Mouse (Mus musculus) midbrain, embryonic 11.5 days (tissue): ENCODE results near the gene Bola3. TPM values are rescaled to one million over a fixed set of nuclear protein-coding genes. Genes with fewer than 3 reads are reported as not detected.

Experiments used
- ATAC-seq: fragments of 200-750 bp; cut with Nextera tagmentation; 2 replicates; pipeline ENCODE4 v1.8.0; 2017; ENCODE audit warnings: moderate TSS enrichment, moderate library complexity; ENCODE audit not compliant: low FRiP score
- DNase-seq: peaks from one replicate; pipeline ENCODE4 v3.0.0; 2015; ENCODE audit warnings: low spot score; ENCODE audit errors: missing footprints
- H3K27ac ChIP-seq: fragments of 300-500 bp; sonication (generic); 2 replicates; pipeline ENCODE4 v1.5.1; 2014; ENCODE audit warnings: low read depth, low read length
- H3K27me3 ChIP-seq: fragments of 300-500 bp; sonication (generic); 2 replicates; pipeline ENCODE4 v1.6.1; 2014; ENCODE audit warnings: mild to moderate bottlenecking, low read length, moderate library complexity, mixed read lengths; ENCODE audit not compliant: control insufficient read depth, insufficient read depth
- H3K36me3 ChIP-seq: fragments of 300-500 bp; sonication (generic); 2 replicates; pipeline ENCODE4 v1.6.1; 2014; ENCODE audit warnings: mild to moderate bottlenecking, low read length, moderate library complexity, mixed read lengths; ENCODE audit not compliant: control insufficient read depth, insufficient read depth
- H3K4me1 ChIP-seq: fragments of 300-500 bp; sonication (generic); 2 replicates; pipeline ENCODE4 v1.6.1; 2014; ENCODE audit warnings: low read length; ENCODE audit not compliant: control insufficient read depth, insufficient read depth
- H3K4me2 ChIP-seq: fragments of 300-500 bp; sonication (generic); 2 replicates; pipeline ENCODE4 v1.6.1; 2014; ENCODE audit warnings: mild to moderate bottlenecking, moderate library complexity
- H3K4me3 ChIP-seq: fragments of 300-500 bp; sonication (generic); 2 replicates; pipeline ENCODE4 v1.5.1; 2014; ENCODE audit warnings: low read depth, low read length
- H3K9ac ChIP-seq: fragments of 300-500 bp; sonication (generic); 2 replicates; pipeline ENCODE4 v1.6.1; 2014; ENCODE audit warnings: low read length
- H3K9me3 ChIP-seq: fragments of 300-500 bp; sonication (generic); 2 replicates; pipeline ENCODE4 v1.6.1; 2016; ENCODE audit warnings: low read length; ENCODE audit not compliant: control insufficient read depth
- WGBS: fragments of 180-500 bp; shearing (Covaris S2); extraction: QIAGEN DNeasy Blood & Tissue Kit; methylation state at CpG from one replicate; pipeline ENCODE4 v1.1.7; 2014; 5-methylcytosine and 5-hydroxymethylcytosine counted together
- polyA plus RNA-seq: library from polyadenylated mRNA; unstranded; fragments of >200 nt; fragmentation: Nextera tagmentation; extraction: Ambion mirVana; gene quantifications from 2 replicates; pipeline ENCODE4 v1.2.1, GENCODE M21; 2014

Gene Bola3
- polyA plus RNA-seq, 1 experiment from 2014 or later = 144 TPM

DNA sequence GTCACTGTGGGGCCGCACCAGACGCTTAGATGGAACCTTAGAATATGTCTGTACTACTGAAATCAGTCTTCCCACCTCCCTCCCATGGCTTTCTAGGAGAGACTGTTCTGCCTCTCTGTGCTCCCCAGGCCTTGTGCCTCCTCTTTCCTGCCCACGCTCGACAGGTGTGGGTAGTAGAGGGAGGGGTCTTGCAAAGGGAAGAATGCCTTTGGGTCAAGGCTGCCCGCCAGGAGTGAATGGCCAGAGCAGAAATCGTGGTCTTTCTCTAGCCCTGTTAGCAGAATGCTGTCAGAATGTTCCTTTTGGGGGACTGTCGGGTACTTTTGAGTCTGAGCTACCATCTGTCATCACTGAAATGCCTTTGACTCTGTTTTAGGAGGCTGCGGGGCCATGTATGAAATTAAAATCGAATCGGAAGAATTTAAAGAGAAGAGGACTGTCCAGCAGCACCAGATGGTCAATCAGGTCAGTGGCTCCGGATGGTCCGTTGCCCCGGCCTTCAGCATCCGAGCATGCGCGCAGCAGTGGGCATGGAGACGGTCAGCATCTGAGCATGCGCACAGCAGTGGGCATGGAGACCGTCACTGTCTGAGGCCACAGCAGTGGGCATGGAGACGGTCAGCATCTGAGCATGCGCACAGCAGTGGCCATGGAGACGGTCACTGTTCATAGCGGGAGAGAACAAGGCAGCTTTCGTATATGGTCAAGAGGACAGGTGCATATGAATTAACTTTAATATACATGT is 3.9 kb downstream of the Bola3 start:
- DNase-seq (no peak), ATAC-seq (no peak)
- Histone ChIP-seq H3K4me2 (no peak overlapping the region), H3K4me3 (no peak overlapping the region), H3K36me3 (no peaks in the 10 kb centered on the region), H3K4me1 (peaks cover 7% of the 10 kb centered on the region), H3K27me3 (no peaks in the 10 kb centered on the region), H3K9me3 (no peaks in the 10 kb centered on the region), H3K9ac (no peak overlapping the region), H3K27ac (no peak overlapping the region)
- WGBS = 93% methylated on average over 24 of the region's 24 CpGs

DNA sequence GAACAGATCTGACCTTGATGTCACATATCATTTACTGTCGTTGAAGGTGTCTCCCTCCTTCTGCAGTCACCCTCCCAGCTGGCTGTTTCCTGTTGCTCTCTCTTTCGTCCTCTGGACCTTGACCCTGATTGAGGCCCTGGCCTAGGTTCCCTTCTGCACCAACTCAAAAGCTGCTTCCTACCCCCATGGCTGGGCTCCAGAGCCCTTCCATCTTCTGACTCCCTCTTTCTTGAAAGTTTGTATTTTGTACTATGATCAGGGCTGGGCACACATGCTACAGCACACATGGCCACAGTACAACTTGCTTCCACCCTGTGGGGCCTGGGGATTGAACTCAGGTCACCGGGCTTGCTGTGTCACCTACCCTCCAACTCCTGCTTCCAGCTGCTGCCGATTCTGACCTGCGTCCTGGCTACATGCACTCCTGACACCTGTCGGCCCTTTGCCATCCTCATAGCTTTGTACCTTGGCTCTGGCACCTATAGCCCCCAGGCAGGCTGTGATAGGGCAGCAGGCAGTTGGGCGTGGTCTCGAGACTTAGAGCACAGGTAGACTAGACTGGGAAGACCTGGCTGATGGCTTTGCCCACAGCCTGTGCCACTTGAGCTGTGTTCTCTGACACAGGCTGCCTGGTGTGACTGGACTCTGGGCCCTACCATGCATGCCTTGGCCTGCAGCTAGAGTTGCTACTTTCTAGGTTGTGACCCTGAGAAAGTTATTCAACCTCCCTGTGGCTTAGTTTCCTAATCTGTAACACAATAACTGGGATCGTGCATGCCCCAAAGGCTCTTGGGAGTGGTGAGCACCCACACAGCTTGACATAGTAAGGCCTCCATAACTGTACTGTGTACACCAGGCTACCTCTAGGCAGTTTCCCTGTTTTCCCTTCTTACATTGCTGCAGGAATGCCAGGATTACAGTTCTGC is 6.2 kb downstream of the Bola3 start:
- H3K36me3 ChIP-seq = no peaks in the 10 kb centered on the region
- DNase-seq (no peak), ATAC-seq (no peak)
- no peak overlapping the region for H3K4me2 ChIP-seq
- peaks cover 3% of the 10 kb centered on the region for H3K4me1 ChIP-seq
- H3K9ac ChIP-seq = no peak overlapping the region
- no peak overlapping the region for H3K27ac ChIP-seq
- H3K9me3 ChIP-seq = no peaks in the 10 kb centered on the region
- H3K27me3 ChIP-seq = no peaks in the 10 kb centered on the region
- WGBS = 89% methylated on average over 9 of the region's 9 CpGs
- H3K4me3 ChIP-seq = no peak overlapping the region

DNA sequence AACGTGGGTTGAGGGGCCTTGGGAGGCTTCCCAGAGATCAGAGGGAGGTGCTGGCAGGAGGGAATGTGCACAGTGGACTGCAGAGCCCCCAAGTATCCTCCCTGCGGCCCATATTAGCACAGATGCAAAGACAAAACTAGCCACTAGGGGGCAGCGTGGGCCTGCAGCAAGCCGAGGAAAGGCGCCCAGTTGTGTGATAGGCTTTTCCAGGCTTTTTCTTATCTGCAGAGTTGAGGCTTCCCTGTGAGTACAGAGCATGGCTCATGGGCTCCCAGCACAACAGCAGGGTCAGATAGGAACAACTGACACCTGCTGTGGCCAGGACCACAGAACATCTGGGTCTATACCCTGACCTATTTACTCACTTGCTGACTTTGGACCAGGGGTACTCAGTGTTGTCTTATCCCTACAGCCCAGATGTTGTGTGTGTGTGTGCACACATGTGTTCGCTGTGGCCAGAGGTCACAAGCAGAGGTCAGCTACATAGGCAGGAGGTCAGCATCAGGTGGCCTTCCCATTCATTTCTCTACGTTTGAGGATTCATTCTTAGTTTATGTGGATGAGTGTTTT is 7.7 kb downstream of the Bola3 start:
- DNase-seq (peak; percentile 98), ATAC-seq (peak; percentile 65; the same call in 1 of the 2 replicates)
- Histone ChIP-seq H3K4me3 (no peak overlapping the region), H3K4me2 (no peak overlapping the region), H3K4me1 (no peaks in the 10 kb centered on the region), H3K9me3 (no peaks in the 10 kb centered on the region), H3K36me3 (no peaks in the 10 kb centered on the region), H3K9ac (no peak overlapping the region), H3K27me3 (no peaks in the 10 kb centered on the region), H3K27ac (no peak overlapping the region)
- WGBS = 20% methylated on average over 7 of the region's 7 CpGs

DNA sequence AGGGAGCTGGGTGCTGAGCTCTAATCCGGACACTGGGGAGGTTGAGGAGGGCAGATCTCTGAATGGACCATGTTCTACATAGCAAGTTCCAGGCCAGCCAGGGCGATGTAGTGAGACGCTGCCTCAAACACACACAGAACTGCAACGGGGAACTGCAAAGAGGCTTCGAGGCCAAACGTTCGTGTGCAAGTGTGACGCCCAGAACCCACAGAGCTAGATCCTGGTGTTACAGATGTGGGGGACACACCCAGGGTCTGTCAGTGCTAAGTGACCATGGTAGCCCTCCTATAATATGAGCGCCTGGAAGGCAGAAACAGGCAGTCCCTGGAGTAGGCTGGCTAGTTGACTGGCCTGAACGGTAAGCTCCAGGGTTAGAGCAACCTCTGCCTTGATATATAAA is 8.5 kb downstream of the Bola3 start:
- Histone ChIP-seq H3K4me2 (no peak overlapping the region), H3K9me3 (no peaks in the 10 kb centered on the region), H3K4me1 (no peaks in the 10 kb centered on the region), H3K4me3 (no peak overlapping the region), H3K9ac (no peak overlapping the region), H3K36me3 (no peaks in the 10 kb centered on the region), H3K27ac (no peak overlapping the region), H3K27me3 (no peaks in the 10 kb centered on the region)
- DNase-seq (no peak), ATAC-seq (no peak)
- 90% methylated on average over 10 of the region's 10 CpGs for WGBS

GRCm38 (mm10) chr6:83361523-83362248 is 12.7 kb downstream of the Bola3 start:
- H3K9ac ChIP-seq = no peak overlapping the region
- no peaks in the 10 kb centered on the region for H3K36me3 ChIP-seq
- no peaks in the 10 kb centered on the region for H3K9me3 ChIP-seq
- H3K4me2 ChIP-seq = no peak overlapping the region
- no peak overlapping the region for H3K4me3 ChIP-seq
- H3K4me1 ChIP-seq = no peaks in the 10 kb centered on the region
- WGBS = 89% methylated on average over 11 of the region's 11 CpGs
- no peak overlapping the region for H3K27ac ChIP-seq
- H3K27me3 ChIP-seq = no peaks in the 10 kb centered on the region
- ATAC-seq (no peak), DNase-seq (no peak)

DNA sequence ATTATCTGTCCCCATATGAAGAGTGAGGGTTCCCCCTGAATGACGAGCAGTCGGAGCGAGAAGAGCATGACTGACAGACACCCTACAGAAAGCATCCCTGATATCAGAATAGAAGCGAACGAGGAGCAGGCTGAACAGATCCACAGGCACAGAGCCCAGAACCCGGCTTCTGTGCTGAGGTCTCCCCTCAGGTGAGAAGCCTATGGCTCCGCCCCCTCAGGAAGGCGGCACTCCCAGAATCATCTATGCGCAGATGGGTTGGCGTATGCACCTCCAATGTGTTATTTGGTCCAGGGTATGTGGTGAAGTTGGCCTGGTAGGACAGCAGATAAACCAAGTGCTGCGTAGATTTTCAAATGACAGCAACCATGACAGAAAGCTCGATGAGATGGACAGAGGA is 14.1 kb downstream of the Bola3 start:
- H3K4me1 ChIP-seq = no peaks in the 10 kb centered on the region
- no peak overlapping the region for H3K9ac ChIP-seq
- 0 out of 2 replicates have a peak, but pooled peaks cover 2% of the 10 kb centered on the region for H3K36me3 ChIP-seq
- H3K27ac ChIP-seq = no peak overlapping the region
- ATAC-seq = no peak
- no peaks in the 10 kb centered on the region for H3K27me3 ChIP-seq
- no peak overlapping the region for H3K4me3 ChIP-seq
- 90% methylated on average over 12 of the region's 12 CpGs for WGBS
- H3K4me2 ChIP-seq = no peak overlapping the region
- no peaks in the 10 kb centered on the region for H3K9me3 ChIP-seq
- DNase-seq = no peak

DNA sequence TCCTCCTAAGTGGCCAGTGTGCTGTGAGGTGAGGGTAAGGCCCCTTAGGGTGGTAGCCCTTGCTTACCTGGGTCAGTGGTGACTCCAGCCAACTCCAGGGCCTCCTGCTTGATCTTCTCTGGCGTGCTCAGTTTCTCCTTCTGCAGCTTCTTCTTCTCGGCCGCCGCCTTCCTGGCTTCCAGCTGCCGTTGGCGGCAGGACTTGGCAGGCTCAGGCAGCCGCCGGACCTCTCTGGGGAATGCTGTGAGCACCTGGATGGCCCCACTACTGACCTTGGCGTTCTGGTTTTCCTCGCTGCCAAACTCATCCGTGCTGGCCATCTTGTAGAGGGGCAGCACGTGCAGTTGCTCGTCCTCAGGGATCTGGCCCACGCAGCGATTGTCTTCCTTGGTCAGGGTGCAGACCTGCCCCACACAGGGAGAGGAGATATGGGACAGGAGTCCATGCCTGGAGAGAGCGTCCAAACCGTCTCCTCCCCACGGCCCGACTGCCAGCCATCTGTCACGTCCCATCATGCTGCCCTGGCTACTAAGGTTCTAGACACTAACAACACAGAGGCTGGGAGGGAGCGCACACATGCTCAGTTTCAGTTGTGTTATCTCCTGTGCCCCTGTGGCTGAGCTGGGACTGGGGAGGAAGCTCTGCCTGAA is 21.5 kb downstream of the Bola3 start:
- ATAC-seq (no peak), DNase-seq (no peak)
- 96% methylated on average over 21 of the region's 21 CpGs for WGBS
- Histone ChIP-seq H3K27me3 (no peaks in the 10 kb centered on the region), H3K36me3 (peaks cover 45% of the 10 kb centered on the region), H3K4me2 (no peak overlapping the region), H3K4me3 (no peak overlapping the region), H3K27ac (no peak overlapping the region), H3K9me3 (no peaks in the 10 kb centered on the region), H3K9ac (no peak overlapping the region), H3K4me1 (no peaks in the 10 kb centered on the region)

- 91% methylated on average over 3 of the region's 3 CpGs for WGBS
- no peaks in the 10 kb centered on the region for H3K27me3 ChIP-seq
- no peaks in the 10 kb centered on the region for H3K9me3 ChIP-seq
Observed at GRCm38 (mm10) chr6:83371350-83371749, 22.4 kb downstream of the Bola3 start.

More at GRCm38 (mm10) chr6:83371350-83371749, 22.4 kb downstream of the Bola3 start:
- H3K4me3 ChIP-seq = no peak overlapping the region
- peaks cover 50% of the 10 kb centered on the region for H3K36me3 ChIP-seq
- no peak for ATAC-seq
- H3K27ac ChIP-seq = no peak overlapping the region
- H3K4me2 ChIP-seq = no peak overlapping the region
- no peaks in the 10 kb centered on the region for H3K4me1 ChIP-seq
- no peak for DNase-seq
- no peak overlapping the region for H3K9ac ChIP-seq
